Mouse (Mus musculus): Measurements from ENCODE around the gene Clca3a2.

DNA sequence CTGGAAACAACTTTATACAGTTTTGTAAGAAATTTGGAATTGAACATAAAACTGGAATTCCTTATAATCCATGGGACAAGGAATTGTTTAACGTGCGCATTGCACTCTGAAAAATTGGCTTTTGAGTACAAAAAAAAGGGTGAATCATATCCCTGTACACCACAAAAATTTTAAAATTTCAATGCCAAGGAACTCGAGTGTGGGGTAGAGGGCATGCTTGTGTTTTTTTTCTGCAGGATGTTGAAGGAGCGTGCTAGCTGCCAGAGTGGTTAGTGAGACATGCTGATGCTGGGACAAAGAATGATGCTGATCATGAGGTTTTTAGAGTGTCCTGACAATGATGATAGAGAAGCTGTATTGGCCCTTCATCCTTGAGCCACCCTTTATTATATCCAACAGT, 54.1 kb downstream of the Clca3a2 start:
- TF ChIP-seq CTCF (conservative IDR thresholded peaks at IDR 0.05; ENCODE audit: insufficient read depth, insufficient read length, low read depth, low read length) (no peak), POLR2A (IDR thresholded peaks at IDR 0.05; ENCODE audit: low read depth, low read length) (no peak)
